Mouse (Mus musculus): Measurements from ENCODE around the gene Antxrl.

Gene Antxrl

DNA sequence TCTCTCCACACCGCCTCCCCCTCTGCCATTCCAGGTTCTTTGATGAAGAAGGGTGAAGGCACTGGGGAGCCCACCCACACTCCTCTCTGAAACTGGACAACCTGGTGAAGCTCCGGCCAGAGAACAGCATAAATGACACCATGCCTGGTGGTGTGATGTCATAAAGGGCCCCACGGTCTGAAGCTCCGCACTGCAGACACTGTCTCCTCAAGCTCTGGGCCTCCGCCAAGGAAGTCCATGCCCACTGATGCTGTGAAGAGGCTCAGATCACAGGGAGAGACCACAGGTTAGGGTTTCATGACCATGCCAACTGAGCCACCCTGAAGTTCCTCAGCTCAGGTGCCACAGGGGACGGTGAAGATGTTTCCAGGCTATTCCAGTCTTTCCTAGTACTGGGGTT lies at the start of gene Antxrl:
Gene Antxrl (plus strand): TSS at position 192 of the 400 bp plus-strand sequence.
- DNase-seq (ENCODE audit: low read depth, low spot score) = no peak

GRCm38 (mm10) chr14:34015063-34015462 lies 37.4 kb upstream of the Antxrl start, which contains the start of gene Gm30083:
Gm30083 (minus strand) TSS chr14:34015182.
- DNase-seq (ENCODE audit: low read depth, low spot score) = no peak

- DNase-seq (ENCODE audit: low read depth, low spot score) = no peak
Observed at GRCm38 (mm10) chr14:34016381-34016780, 36.1 kb upstream of the Antxrl start, which contains the start of gene Gm5460. Gm5460 (plus strand) TSS chr14:34016758.

DNA sequence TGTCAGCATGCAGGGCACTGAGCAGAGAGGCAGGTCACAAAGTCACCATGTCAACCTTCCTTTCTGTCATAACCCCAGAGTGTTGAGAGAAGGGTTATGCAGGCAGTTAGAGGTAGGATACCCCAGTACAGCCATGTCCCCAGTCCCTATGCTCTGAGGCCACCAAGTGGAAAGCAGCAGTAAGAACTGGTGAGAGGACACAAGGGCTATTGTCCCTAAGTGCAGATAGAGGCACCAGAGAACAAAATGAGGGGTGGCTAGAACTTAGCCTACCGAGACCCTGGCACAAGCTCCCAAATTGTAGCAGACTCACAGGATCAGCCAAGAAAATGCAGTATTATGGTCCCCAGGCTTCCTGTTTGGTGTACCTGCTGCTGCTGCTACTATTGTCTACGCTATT lies 35.6 kb upstream of the Antxrl start:
- DNase-seq (ENCODE audit: low read depth, low spot score) = no peak

DNA sequence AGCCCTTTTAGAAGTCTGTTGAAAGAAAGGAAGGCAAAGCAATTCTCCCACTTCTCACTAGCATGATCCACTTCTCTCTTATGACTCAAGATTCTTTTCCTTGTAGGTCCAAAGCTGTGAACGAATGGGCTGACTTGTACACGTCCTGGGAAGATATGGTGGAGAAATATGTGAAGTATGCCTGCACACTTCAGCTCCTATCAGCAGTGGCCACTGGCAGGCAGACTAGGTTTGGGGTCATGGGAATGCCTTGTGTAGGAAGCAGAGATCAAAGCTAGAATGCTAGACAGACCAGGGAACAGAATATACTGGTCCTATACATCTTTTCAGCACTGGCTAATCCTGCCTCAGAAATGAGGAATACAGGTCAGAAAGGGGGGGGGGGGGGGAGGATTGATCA lies 25.8 kb upstream of the Antxrl start:
- no peak for DNase-seq (ENCODE audit: low read depth, low spot score)

DNA sequence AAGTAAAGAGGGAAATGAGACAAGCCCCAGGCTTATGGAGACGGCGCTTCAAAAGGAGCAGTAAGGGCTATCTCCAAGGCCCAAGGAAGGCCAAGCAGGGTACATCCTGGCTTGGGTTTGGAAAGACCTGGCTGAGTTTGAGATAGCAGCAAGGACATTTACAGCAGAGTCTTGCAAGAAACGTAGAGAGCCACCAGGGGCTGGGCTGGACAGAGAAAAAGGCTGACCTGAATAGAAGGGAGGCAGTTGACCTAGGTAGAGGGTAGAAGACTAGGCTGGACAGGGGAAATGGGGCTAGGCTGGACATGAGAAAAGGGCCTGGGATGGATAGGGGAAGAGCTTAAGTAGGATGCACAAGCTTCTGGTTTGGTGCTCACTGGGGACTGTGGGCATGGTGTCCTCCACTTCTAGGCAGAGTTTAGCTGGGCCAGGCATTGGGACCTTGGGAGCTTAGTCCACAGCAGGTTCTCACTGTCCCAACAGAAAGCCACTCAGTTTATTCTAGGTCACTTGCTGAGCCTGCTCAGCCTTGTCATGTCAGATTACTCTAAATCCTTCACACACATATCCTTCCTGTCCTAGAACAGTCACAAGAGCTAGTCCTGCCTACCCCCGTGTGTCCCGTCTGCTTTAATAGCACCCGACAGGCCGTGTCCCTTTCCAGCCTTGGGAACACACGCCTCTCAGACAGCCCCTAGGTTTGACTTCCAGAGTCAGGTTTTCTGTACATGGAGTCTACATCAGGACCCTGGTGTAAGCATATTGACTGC lies 18.5 kb upstream of the Antxrl start:
- DNase-seq (ENCODE audit: low read depth, low spot score) = no peak

GRCm38 (mm10) chr14:34041241-34041640 lies 11.3 kb upstream of the Antxrl start:
- DNase-seq (ENCODE audit: low read depth, low spot score) = no peak

DNA sequence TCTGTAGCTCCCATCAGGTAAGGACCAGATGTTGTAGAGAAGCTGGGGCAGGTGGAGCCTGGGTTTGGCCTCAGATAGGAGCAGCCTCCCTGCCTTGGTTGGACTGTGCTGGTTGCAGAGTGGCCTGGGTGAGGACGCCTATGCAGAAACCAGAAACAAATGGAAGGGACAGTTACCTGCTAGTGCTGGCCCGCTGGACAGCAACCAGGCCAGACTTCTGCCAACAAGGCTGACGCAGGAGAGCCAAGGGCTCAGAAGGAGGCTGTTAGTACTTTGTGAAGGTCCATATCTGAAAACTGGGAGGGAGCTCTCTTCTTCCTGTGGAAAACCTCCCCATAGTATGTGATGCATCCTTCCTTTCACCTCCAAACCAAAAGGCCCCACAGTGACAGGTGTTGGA lies 9.2 kb upstream of the Antxrl start:
- no peak for DNase-seq (ENCODE audit: low read depth, low spot score)

GRCm38 (mm10) chr14:34050101-34050779 lies 2.3 kb upstream of the Antxrl start:
- no peak for DNase-seq (ENCODE audit: low read depth, low spot score)

DNA sequence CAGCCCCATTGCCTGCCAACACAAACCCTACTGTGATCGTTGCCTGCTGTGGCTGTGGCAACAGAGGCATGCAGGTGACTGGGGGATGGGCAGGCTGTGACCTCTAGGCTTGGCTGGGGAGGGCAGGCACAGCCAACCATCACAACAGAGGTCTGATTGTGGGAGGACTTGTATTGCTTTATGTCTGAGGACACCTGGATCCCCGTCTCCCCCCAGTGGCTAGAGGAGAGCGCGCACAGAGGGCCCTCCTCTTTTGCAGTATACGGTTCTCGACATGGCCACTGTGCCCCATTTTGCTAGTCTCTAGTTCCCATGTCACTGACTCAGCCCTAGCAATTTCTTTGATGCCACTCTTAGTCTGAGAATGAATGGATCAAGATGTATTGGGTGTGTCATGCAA lies 19.2 kb downstream of the Antxrl start:
- DNase-seq (ENCODE audit: low read depth, low spot score) = no peak

DNA sequence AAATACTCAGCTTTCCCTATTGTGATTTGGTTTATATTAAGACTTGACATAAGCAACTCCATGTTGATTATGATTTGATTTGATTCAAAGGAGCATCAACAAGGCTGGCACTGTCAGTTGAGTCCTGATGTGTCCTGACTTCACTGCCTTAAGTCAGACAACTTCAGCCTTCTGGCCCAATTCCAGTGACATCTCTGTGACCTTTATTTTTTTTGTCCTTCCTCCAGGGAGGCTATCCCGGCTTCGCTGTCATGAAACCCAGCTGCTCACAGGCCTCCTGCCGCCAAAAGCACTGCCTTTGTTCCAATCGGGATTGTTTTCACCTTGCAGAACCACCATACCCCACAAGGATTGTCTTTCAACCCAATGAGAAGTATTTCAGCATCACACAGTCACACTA lies 22.8 kb downstream of the Antxrl start:
- no peak for DNase-seq (ENCODE audit: low read depth, low spot score)

GRCm38 (mm10) chr14:34077222-34077621 lies 24.7 kb downstream of the Antxrl start:
- DNase-seq (ENCODE audit: low read depth, low spot score) = no peak

DNA sequence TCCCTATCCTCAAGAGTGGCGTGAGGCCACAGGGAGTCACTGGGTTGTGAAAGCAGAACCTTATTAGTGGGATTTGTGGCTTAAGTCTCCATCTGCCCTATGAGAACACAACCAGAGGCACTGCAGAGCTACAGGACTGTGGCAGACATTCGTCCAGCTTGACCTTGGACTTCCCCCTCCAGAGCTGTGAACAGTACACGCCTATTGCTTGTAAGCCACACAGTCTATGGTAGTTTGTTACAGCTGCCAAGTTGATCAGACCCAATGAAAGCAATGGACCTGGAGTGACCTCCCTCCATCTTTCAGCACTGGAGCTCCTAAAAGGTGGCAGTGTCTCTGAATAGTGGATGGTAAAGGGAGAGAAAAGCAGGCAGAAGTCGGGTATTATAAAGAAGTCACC lies 25.8 kb downstream of the Antxrl start:
- DNase-seq (ENCODE audit: low read depth, low spot score) = no peak

- DNase-seq (ENCODE audit: low read depth, low spot score) = peak; percentile 85
Observed at GRCm38 (mm10) chr14:34080321-34080997, 28.0 kb downstream of the Antxrl start.

DNA sequence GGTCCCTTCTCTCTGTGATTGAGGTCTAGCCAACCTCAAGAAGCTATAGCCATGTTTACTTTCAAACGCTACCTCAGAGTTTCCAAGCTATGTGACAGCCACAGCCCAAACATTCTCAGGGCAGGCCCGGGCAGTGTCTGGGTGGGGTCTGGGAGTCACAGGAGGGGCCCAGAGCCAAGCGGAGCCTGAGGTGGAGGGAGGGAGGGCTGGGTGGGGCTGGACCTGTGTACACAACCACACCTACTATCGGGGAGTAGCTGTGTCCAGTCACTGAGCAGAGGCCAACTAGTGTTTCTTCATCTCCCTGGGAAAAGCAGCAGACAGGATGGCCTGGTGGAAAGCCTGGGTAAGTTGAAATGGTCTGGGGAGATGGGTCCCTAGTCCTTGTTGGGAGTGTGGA lies 33.2 kb downstream of the Antxrl start, which contains the start of gene Anxa8:
Gene Anxa8 (plus strand): TSS at position 251 of the 400 bp plus-strand sequence.
- DNase-seq (ENCODE audit: low read depth, low spot score) = no peak

- no peak for DNase-seq (ENCODE audit: low read depth, low spot score)
Observed at GRCm38 (mm10) chr14:34086806-34087205, 34.3 kb downstream of the Antxrl start.

GRCm38 (mm10) chr14:34087856-34088398 lies 35.4 kb downstream of the Antxrl start:
- DNase-seq (ENCODE audit: low read depth, low spot score) = no peak

- no peak for DNase-seq (ENCODE audit: low read depth, low spot score)
Observed at GRCm38 (mm10) chr14:34089796-34090195, 37.3 kb downstream of the Antxrl start.

DNA sequence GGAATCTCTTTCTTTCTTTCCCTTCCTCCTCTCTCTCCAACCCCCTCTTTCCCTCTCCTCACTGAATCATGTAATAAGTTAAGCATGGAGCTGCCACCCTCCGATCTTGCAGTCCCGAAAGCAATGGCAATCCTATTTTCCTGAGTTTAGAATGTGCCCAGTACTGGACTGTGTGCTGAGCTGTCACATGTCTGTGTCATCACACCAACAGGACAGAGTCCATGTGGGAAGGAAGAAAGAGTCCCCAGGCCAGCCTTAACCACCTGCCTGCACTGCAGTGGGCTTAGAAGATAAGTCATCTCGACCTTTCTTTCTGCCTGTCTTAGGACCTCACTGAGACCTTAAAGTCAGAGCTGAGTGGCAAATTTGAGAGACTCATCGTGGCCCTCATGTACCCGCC lies 39.0 kb downstream of the Antxrl start:
- DNase-seq (ENCODE audit: low read depth, low spot score) = no peak

DNA sequence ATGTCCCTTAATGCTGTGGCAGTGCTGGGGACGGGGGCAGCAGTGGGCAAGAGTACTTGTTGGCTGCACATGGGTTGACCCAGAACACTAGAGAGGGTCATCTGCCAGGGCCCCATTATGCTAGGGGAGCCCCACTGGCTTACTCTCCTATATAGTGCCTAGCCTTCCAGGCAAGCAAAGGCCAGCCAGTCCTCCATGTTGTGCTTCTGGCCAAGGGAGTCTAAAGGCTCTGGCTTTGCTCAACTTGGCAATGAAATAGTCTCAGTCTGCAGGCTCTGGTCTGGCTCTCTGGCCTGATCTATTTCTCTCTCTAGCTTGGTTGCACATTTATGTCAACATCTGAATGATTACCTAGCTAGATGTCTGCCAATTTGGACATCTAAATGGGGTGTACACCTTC lies 40.3 kb downstream of the Antxrl start:
- no peak for DNase-seq (ENCODE audit: low read depth, low spot score)

DNA sequence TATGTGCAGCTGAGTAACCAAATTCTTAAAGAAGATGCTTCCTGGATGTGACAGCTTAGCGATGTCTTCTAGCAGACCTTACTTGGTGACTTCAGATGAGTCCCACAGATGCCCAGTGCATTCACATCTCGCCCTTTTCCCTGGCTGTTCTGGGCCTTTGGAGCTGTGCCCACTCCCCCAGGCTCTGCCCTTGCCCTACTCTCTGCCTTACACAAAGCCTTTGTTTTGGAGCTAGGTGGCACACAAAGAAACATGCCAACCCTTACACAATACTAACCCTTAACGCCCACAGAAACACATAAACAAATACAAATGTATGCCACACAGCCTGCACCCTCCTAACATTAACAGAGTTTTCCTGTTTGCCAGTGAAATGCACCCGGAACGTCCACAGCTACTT lies 43.7 kb downstream of the Antxrl start:
- DNase-seq (ENCODE audit: low read depth, low spot score) = no peak

DNA sequence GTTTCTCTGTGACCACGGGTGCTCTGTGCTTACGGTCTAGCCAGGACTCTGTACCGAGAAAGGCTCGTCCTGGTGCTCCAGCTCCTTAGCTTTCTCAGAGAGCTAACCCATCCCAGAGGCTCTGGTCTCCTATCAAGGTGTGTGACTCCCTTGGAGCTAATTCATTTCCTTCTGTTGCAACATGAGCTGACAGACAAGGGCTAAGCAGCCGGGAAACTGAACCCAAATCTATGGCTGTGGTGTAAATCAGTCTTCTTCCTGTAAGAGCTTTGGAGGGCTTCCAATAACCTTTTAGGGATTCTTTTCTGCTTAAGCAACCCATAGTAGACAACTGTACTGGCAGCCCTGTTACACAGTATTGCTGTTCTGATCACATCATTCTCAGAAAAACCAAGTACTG lies 50.1 kb downstream of the Antxrl start, which contains the start of gene A630023A22Rik:
Gene A630023A22Rik (minus strand): TSS at position 154 of the 400 bp plus-strand sequence.
- DNase-seq (ENCODE audit: low read depth, low spot score) = no peak

Data from forelimb bud, embryonic 11.5 days (tissue).